Mouse (Mus musculus): ENCODE data around the gene St7.

Gene St7

GRCm38 (mm10) chr6:17692647-17693046 is at the start of gene St7:
St7 (plus strand) TSS chr6:17692933.
- no peak for TF ChIP-seq POU5F1 (IDR thresholded peaks at IDR 0.05; ENCODE audit: borderline replicate concordance, low read length)
- TF ChIP-seq CTCF (conservative IDR thresholded peaks at IDR 0.05; ENCODE audit: low read length) = no peak
- TF ChIP-seq NANOG (IDR thresholded peaks at IDR 0.05; ENCODE audit: borderline replicate concordance, low read length) = no peak
- Histone ChIP-seq H3K27me3 (ENCODE audit: insufficient read depth, low read length) (peaks cover 31% of the 10 kb centered on the region), H3K9me3 (ENCODE audit: low read length) (no peaks in the 10 kb centered on the region), H3K36me3 (ENCODE audit: insufficient read depth, low read length) (no peaks in the 10 kb centered on the region), H3K4me3 (replicated peaks; ENCODE audit: low read length) (peak within 1 kb of the TSS; percentile 80), H3K4me1 (replicated peaks; ENCODE audit: low read depth, low read length) (peaks cover 7% of the 10 kb centered on the region; the same call in 1 of the 2 replicates)

GRCm38 (mm10) chr6:17646107-17646506 is 46.6 kb upstream of the St7 start:
- Histone ChIP-seq H3K27me3 (ENCODE audit: insufficient read depth, low read length) (no peaks in the 10 kb centered on the region), H3K4me3 (replicated peaks; ENCODE audit: low read length) (no peak overlapping the region), H3K9me3 (ENCODE audit: low read length) (no peaks in the 10 kb centered on the region), H3K36me3 (ENCODE audit: insufficient read depth, low read length) (peaks cover 26% of the 10 kb centered on the region), H3K4me1 (replicated peaks; ENCODE audit: low read depth, low read length) (peaks cover 21% of the 10 kb centered on the region)
- no peak for TF ChIP-seq CTCF (conservative IDR thresholded peaks at IDR 0.05; ENCODE audit: low read length)

- Histone ChIP-seq H3K4me1 (replicated peaks; ENCODE audit: low read depth, low read length) (no peaks in the 10 kb centered on the region), H3K27me3 (ENCODE audit: insufficient read depth, low read length) (no peaks in the 10 kb centered on the region), H3K4me3 (replicated peaks; ENCODE audit: low read length) (no peak overlapping the region), H3K36me3 (ENCODE audit: insufficient read depth, low read length) (peaks cover 71% of the 10 kb centered on the region), H3K9me3 (ENCODE audit: low read length) (no peaks in the 10 kb centered on the region)
- TF ChIP-seq CTCF (conservative IDR thresholded peaks at IDR 0.05; ENCODE audit: low read length) (no peak), NANOG (IDR thresholded peaks at IDR 0.05; ENCODE audit: borderline replicate concordance, low read length) (no peak), POU5F1 (IDR thresholded peaks at IDR 0.05; ENCODE audit: borderline replicate concordance, low read length) (no peak)
Measured at GRCm38 (mm10) chr6:17652132-17652531, 40.6 kb upstream of the St7 start.

- Histone ChIP-seq H3K27me3 (ENCODE audit: insufficient read depth, low read length) (no peaks in the 10 kb centered on the region), H3K4me3 (replicated peaks; ENCODE audit: low read length) (no peak overlapping the region), H3K9me3 (ENCODE audit: low read length) (no peaks in the 10 kb centered on the region), H3K4me1 (replicated peaks; ENCODE audit: low read depth, low read length) (no peaks in the 10 kb centered on the region), H3K36me3 (ENCODE audit: insufficient read depth, low read length) (peaks cover 62% of the 10 kb centered on the region)
- TF ChIP-seq NANOG (IDR thresholded peaks at IDR 0.05; ENCODE audit: borderline replicate concordance, low read length) (no peak), POU5F1 (IDR thresholded peaks at IDR 0.05; ENCODE audit: borderline replicate concordance, low read length) (no peak), CTCF (conservative IDR thresholded peaks at IDR 0.05; ENCODE audit: low read length) (no peak)
Measured at GRCm38 (mm10) chr6:17655080-17655479, 37.7 kb upstream of the St7 start.

GRCm38 (mm10) chr6:17657308-17657707 is 35.4 kb upstream of the St7 start:
- Histone ChIP-seq H3K9me3 (ENCODE audit: low read length) (no peaks in the 10 kb centered on the region), H3K36me3 (ENCODE audit: insufficient read depth, low read length) (peaks cover 65% of the 10 kb centered on the region), H3K27me3 (ENCODE audit: insufficient read depth, low read length) (no peaks in the 10 kb centered on the region), H3K4me1 (replicated peaks; ENCODE audit: low read depth, low read length) (no peaks in the 10 kb centered on the region), H3K4me3 (replicated peaks; ENCODE audit: low read length) (no peak overlapping the region)
- TF ChIP-seq POU5F1 (IDR thresholded peaks at IDR 0.05; ENCODE audit: borderline replicate concordance, low read length) = no peak
- TF ChIP-seq NANOG (IDR thresholded peaks at IDR 0.05; ENCODE audit: borderline replicate concordance, low read length) = no peak
- TF ChIP-seq CTCF (conservative IDR thresholded peaks at IDR 0.05; ENCODE audit: low read length) = no peak

GRCm38 (mm10) chr6:17665348-17665747 is 27.4 kb upstream of the St7 start:
- H3K4me1 ChIP-seq (replicated peaks; ENCODE audit: low read depth, low read length) = peaks cover 8% of the 10 kb centered on the region; the same call in 1 of the 2 replicates
- H3K36me3 ChIP-seq (ENCODE audit: insufficient read depth, low read length) = peaks cover 80% of the 10 kb centered on the region
- H3K4me3 ChIP-seq (replicated peaks; ENCODE audit: low read length) = no peak overlapping the region
- no peak for TF ChIP-seq POU5F1 (IDR thresholded peaks at IDR 0.05; ENCODE audit: borderline replicate concordance, low read length)
- no peak for TF ChIP-seq NANOG (IDR thresholded peaks at IDR 0.05; ENCODE audit: borderline replicate concordance, low read length)
- no peak for TF ChIP-seq CTCF (conservative IDR thresholded peaks at IDR 0.05; ENCODE audit: low read length)
- H3K27me3 ChIP-seq (ENCODE audit: insufficient read depth, low read length) = no peaks in the 10 kb centered on the region
- H3K9me3 ChIP-seq (ENCODE audit: low read length) = no peaks in the 10 kb centered on the region

- Histone ChIP-seq H3K4me3 (replicated peaks; ENCODE audit: low read length) (no peak overlapping the region), H3K4me1 (replicated peaks; ENCODE audit: low read depth, low read length) (peaks cover 8% of the 10 kb centered on the region; the same call in 1 of the 2 replicates), H3K27me3 (ENCODE audit: insufficient read depth, low read length) (no peaks in the 10 kb centered on the region), H3K36me3 (ENCODE audit: insufficient read depth, low read length) (peaks cover 74% of the 10 kb centered on the region), H3K9me3 (ENCODE audit: low read length) (no peaks in the 10 kb centered on the region; the same call in 1 of the 2 replicates)
- no peak for TF ChIP-seq CTCF (conservative IDR thresholded peaks at IDR 0.05; ENCODE audit: low read length)
- TF ChIP-seq NANOG (IDR thresholded peaks at IDR 0.05; ENCODE audit: borderline replicate concordance, low read length) = no peak
- TF ChIP-seq POU5F1 (IDR thresholded peaks at IDR 0.05; ENCODE audit: borderline replicate concordance, low read length) = no peak
Measured at GRCm38 (mm10) chr6:17666024-17666423, 26.7 kb upstream of the St7 start.

GRCm38 (mm10) chr6:17667813-17668212 is 24.9 kb upstream of the St7 start:
- Histone ChIP-seq H3K9me3 (ENCODE audit: low read length) (peaks cover 3% of the 10 kb centered on the region; the same call in 1 of the 2 replicates), H3K4me3 (replicated peaks; ENCODE audit: low read length) (no peak overlapping the region), H3K27me3 (ENCODE audit: insufficient read depth, low read length) (no peaks in the 10 kb centered on the region), H3K36me3 (ENCODE audit: insufficient read depth, low read length) (peaks cover 56% of the 10 kb centered on the region), H3K4me1 (replicated peaks; ENCODE audit: low read depth, low read length) (peaks cover 8% of the 10 kb centered on the region; the same call in 1 of the 2 replicates)
- TF ChIP-seq NANOG (IDR thresholded peaks at IDR 0.05; ENCODE audit: borderline replicate concordance, low read length) = no peak

- TF ChIP-seq POU5F1 (IDR thresholded peaks at IDR 0.05; ENCODE audit: borderline replicate concordance, low read length) (no peak), NANOG (IDR thresholded peaks at IDR 0.05; ENCODE audit: borderline replicate concordance, low read length) (no peak), CTCF (conservative IDR thresholded peaks at IDR 0.05; ENCODE audit: low read length) (no peak)
- Histone ChIP-seq H3K4me1 (replicated peaks; ENCODE audit: low read depth, low read length) (peaks cover 8% of the 10 kb centered on the region; the same call in 1 of the 2 replicates), H3K36me3 (ENCODE audit: insufficient read depth, low read length) (peaks cover 51% of the 10 kb centered on the region)
Measured at GRCm38 (mm10) chr6:17668334-17668733, 24.4 kb upstream of the St7 start.

More at GRCm38 (mm10) chr6:17668334-17668733, 24.4 kb upstream of the St7 start:
- Histone ChIP-seq H3K27me3 (ENCODE audit: insufficient read depth, low read length) (no peaks in the 10 kb centered on the region), H3K4me3 (replicated peaks; ENCODE audit: low read length) (no peak overlapping the region), H3K9me3 (ENCODE audit: low read length) (peaks cover 3% of the 10 kb centered on the region; the same call in 1 of the 2 replicates)

Measured in E14TG2a.4 (cell line).